Mouse (Mus musculus) kidney, postnatal 0 days (tissue): ENCODE data around the gene Rabggta. TPM values are rescaled to one million over a fixed set of nuclear protein-coding genes. Genes with fewer than 3 reads are reported as not detected.

Experiments used
- ATAC-seq: fragments of 200-750 bp; cut with Nextera tagmentation; replicated peaks from 2 replicates; pipeline ENCODE4 v1.8.0; 2017; ENCODE audit warnings: low read depth, moderate number of reproducible peaks, moderate TSS enrichment, moderate library complexity; ENCODE audit not compliant: low FRiP score
- DNase-seq: peaks from one replicate; pipeline ENCODE4 v3.0.0-alpha.2; 2016; ENCODE audit warnings: low spot score
- H3K27ac ChIP-seq: fragments of 300-500 bp; sonication (generic); 2 replicates; pipeline ENCODE4 v1.5.1; 2014; ENCODE audit warnings: mild to moderate bottlenecking
- H3K27me3 ChIP-seq: fragments of 300-500 bp; sonication (generic); 2 replicates; pipeline ENCODE4 v1.6.1; 2014; ENCODE audit warnings: low read length, mixed read lengths; ENCODE audit not compliant: insufficient read depth
- H3K36me3 ChIP-seq: fragments of 300-500 bp; sonication (generic); 2 replicates; pipeline ENCODE4 v1.6.1; 2014; ENCODE audit warnings: low read length, mixed read lengths; ENCODE audit not compliant: insufficient read depth
- H3K4me1 ChIP-seq: fragments of 300-500 bp; sonication (generic); replicated peaks from 2 replicates; pipeline ENCODE4 v1.6.1; 2014; ENCODE audit warnings: antibody characterized with exemption, low read length, mixed read lengths; ENCODE audit not compliant: insufficient read depth
- H3K4me2 ChIP-seq: fragments of 300-500 bp; sonication (generic); 2 replicates; pipeline ENCODE4 v1.6.1; 2014; ENCODE audit warnings: mild to moderate bottlenecking, low read length, moderate library complexity, mixed read lengths
- H3K4me3 ChIP-seq: fragments of 300-500 bp; sonication (generic); replicated peaks from 2 replicates; pipeline ENCODE4 v1.5.1; 2014; ENCODE audit warnings: low read depth, low read length
- H3K9ac ChIP-seq: fragments of 300-500 bp; sonication (generic); 2 replicates; pipeline ENCODE4 v1.6.1; 2014; ENCODE audit warnings: low read depth, low read length
- H3K9me3 ChIP-seq: fragments of 300-500 bp; sonication (generic); replicated peaks from 2 replicates; pipeline ENCODE4 v1.6.1; 2016; ENCODE audit warnings: low read length, inconsistent platforms, mixed read lengths
- CTCF ChIP-seq: IDR thresholded peaks from 2 replicates; pipeline ENCODE4 v1.5.1; 2016; ENCODE audit warnings: antibody characterized with exemption, low read depth, mild to moderate bottlenecking, moderate library complexity
- WGBS: fragments of 180-500 bp; shearing (Covaris S2); extraction: QIAGEN DNeasy Blood & Tissue Kit; methylation state at CpG from one replicate; pipeline ENCODE4 v1.1.7; 2014; 5-methylcytosine and 5-hydroxymethylcytosine counted together
- polyA plus RNA-seq: library from polyadenylated mRNA; unstranded; fragments of >200 nt; fragmentation: Nextera tagmentation; extraction: Ambion mirVana; gene quantifications from 2 replicates; pipeline ENCODE4 v1.2.1, GENCODE M21; 2015

Gene Rabggta
- polyA plus RNA-seq, 1 experiment from 2014 or later = 39.9 TPM

- Histone ChIP-seq H3K4me1 (no peaks in the 10 kb centered on the region), H3K9ac (no peak overlapping the region), H3K4me2 (no peak overlapping the region), H3K9me3 (no peaks in the 10 kb centered on the region), H3K27ac (no peak overlapping the region), H3K4me3 (no peak overlapping the region), H3K27me3 (no peaks in the 10 kb centered on the region), H3K36me3 (no peaks in the 10 kb centered on the region)
- ATAC-seq = no peak
- TF ChIP-seq CTCF = no peak
- DNase-seq = no peak
Observed at GRCm38 (mm10) chr14:55726261-55726660, 4.2 kb upstream of the Rabggta start.

DNA sequence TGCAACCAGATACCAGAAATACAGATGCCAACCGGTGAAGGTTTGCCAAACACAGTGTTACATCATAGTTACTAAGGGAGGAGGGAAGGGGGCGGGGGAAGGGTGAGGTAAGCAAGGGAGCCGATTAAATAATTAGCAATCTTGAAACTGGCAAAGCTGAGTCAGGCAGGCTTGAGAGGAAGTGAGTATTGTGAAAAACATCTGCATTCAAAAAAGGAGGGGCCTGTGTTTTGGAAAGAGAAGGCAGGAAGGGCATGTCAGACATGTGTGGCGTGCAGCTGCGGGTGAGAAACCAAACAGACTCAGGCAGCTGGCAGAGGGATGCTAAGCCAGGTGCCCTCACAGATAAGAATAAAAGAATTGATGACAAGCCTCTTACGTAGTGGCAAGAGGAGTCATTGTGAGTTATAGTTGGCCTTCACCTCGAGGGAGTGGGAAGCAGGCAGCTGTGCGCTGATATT is 2.4 kb upstream of the Rabggta start:
- Histone ChIP-seq H3K9ac (no peak overlapping the region), H3K36me3 (no peaks in the 10 kb centered on the region), H3K27me3 (no peaks in the 10 kb centered on the region), H3K9me3 (no peaks in the 10 kb centered on the region), H3K27ac (no peak overlapping the region), H3K4me2 (no peak overlapping the region), H3K4me1 (no peaks in the 10 kb centered on the region), H3K4me3 (no peak overlapping the region)
- no peak for DNase-seq
- ATAC-seq = no peak
- no peak for TF ChIP-seq CTCF
- 46% methylated on average over 8 of the region's 8 CpGs for WGBS

DNA sequence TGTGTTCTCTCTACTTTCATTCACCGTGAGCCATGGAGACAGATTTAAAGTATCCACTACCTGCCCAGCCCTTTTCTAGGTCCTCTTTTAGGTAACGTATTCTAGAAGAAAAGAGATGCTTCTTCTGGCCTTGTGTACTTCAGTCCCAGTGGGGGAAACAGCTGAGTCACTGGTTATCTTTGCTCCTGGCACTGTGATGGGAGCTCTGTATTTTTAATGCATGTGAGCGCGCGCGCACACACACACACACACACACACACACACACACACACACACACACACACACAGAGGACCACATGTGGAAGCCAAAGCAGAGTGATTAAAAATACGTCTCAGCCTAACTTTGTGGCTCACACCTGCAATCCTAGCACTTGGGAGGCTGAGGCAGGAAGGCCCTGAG is 1.4 kb upstream of the Rabggta start:
- Histone ChIP-seq H3K27ac (no peak overlapping the region), H3K4me2 (no peak overlapping the region), H3K4me3 (no peak overlapping the region), H3K27me3 (no peaks in the 10 kb centered on the region), H3K9me3 (no peaks in the 10 kb centered on the region), H3K36me3 (peaks cover 5% of the 10 kb centered on the region; the same call in 1 of the 2 replicates), H3K9ac (no peak overlapping the region), H3K4me1 (no peaks in the 10 kb centered on the region)
- over 99% methylated on average over 7 of the region's 7 CpGs for WGBS
- ATAC-seq (no peak), DNase-seq (no peak)
- TF ChIP-seq CTCF = no peak

DNA sequence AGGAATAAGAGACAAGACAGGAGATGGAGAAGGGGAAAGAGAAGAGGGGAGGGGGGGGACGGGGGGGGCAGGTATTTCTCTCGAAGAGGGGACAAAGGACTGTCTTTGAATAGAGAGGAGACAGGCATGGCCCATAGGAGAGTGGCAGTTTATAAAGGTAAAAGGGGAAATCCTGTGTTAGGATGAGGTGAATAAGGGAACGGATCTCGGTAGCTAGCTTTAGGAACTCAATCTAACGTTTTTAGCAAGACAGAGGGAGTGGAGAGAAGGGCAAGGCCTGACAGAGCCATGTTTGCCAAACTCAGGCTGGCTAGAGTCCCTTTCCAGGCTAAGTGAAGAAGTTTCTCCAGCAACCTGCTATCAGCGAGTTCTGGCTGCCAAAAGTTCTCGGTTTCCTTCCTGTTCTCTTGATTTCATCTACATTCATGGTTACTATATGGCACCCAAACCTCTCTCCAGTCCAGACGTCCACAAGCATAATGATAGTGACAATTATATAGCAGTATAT is 429 bp upstream of the Rabggta start:
- H3K9me3 ChIP-seq = no peaks in the 10 kb centered on the region
- H3K27ac ChIP-seq = no peak overlapping the region
- H3K36me3 ChIP-seq = peaks cover 13% of the 10 kb centered on the region; the same call in 1 of the 2 replicates
- peak overlapping the region; percentile 74; the same call in 1 of the 2 replicates for H3K9ac ChIP-seq
- ATAC-seq (peak; percentile 5; the same call in 1 of the 2 replicates), DNase-seq (no peak)
- H3K27me3 ChIP-seq = no peaks in the 10 kb centered on the region
- H3K4me3 ChIP-seq = peak overlapping the region; percentile 84
- H3K4me1 ChIP-seq = no peaks in the 10 kb centered on the region
- peak overlapping the region; percentile 62 for H3K4me2 ChIP-seq
- no peak for TF ChIP-seq CTCF
- WGBS = 50% methylated on average over 8 of the region's 8 CpGs

DNA sequence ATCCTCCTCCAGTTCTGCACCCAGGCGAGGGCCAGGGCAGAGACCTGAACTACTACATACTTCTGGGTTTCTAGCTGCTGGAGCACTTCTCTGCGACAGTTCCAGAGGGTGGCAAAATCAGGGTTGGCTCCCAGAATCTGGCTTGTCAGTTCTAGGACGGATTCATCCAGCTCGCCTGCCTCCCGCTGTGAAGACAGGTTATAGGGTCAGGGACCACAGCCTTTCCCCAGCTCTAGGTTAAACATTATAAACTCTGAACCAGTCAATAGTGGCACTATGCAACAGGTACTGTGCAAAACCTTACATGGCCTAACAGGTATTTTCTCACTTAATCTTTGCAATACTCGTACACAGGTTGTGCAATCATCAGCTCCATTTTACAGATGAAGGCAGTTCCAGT is 987 bp downstream of the Rabggta start:
- no peak for TF ChIP-seq CTCF
- Histone ChIP-seq H3K9ac (no peak overlapping the region), H3K9me3 (no peaks in the 10 kb centered on the region), H3K4me2 (peak overlapping the region; percentile 62), H3K4me1 (no peaks in the 10 kb centered on the region), H3K4me3 (peak overlapping the region; percentile 84; the same call in 1 of the 2 replicates), H3K36me3 (peaks cover 25% of the 10 kb centered on the region; the same call in 1 of the 2 replicates), H3K27ac (peak overlapping the region; percentile 39), H3K27me3 (no peaks in the 10 kb centered on the region)
- DNase-seq (no peak), ATAC-seq (no peak)
- 68% methylated on average over 6 of the region's 6 CpGs for WGBS

- peak overlapping the region; percentile 39 for H3K27ac ChIP-seq
- TF ChIP-seq CTCF = no peak
- H3K9ac ChIP-seq = no peak overlapping the region
- WGBS = 91% methylated on average over 12 of the region's 12 CpGs
- DNase-seq (no peak), ATAC-seq (no peak)
- no peak overlapping the region for H3K4me3 ChIP-seq
- H3K36me3 ChIP-seq = peaks cover 27% of the 10 kb centered on the region; the same call in 1 of the 2 replicates
- no peaks in the 10 kb centered on the region for H3K27me3 ChIP-seq
- peak overlapping the region; percentile 62; the same call in 1 of the 2 replicates for H3K4me2 ChIP-seq
- no peaks in the 10 kb centered on the region for H3K9me3 ChIP-seq
- no peaks in the 10 kb centered on the region for H3K4me1 ChIP-seq
Observed at GRCm38 (mm10) chr14:55720666-55721065, 1.4 kb downstream of the Rabggta start.

- no peaks in the 10 kb centered on the region for H3K27me3 ChIP-seq
- no peak overlapping the region for H3K4me3 ChIP-seq
- no peak overlapping the region for H3K27ac ChIP-seq
- H3K4me1 ChIP-seq = no peaks in the 10 kb centered on the region
- no peak for TF ChIP-seq CTCF
- no peak overlapping the region for H3K9ac ChIP-seq
- DNase-seq (no peak), ATAC-seq (no peak)
- peaks cover 27% of the 10 kb centered on the region; the same call in 1 of the 2 replicates for H3K36me3 ChIP-seq
- no peaks in the 10 kb centered on the region for H3K9me3 ChIP-seq
- WGBS = 88% methylated on average over 6 of the region's 6 CpGs
- no peak overlapping the region for H3K4me2 ChIP-seq
Observed at GRCm38 (mm10) chr14:55719737-55720136, 2.3 kb downstream of the Rabggta start.
